Mouse (Mus musculus) liver, adult 2 months (tissue): ENCODE results near the gene Ptprb.

Experiments
- CTCF ChIP-seq: fragments of 200-500 bp; IDR thresholded peaks from 2 replicates; pipeline ENCODE4 v1.5.1; 2011; ENCODE audit warnings: low read depth, low read length, control low read depth
- POLR2A ChIP-seq: fragments of 200-500 bp; IDR thresholded peaks from 2 replicates; pipeline ENCODE4 v1.6.1; 2011; ENCODE audit warnings: low read length, control low read depth; ENCODE audit not compliant: insufficient read depth; ENCODE audit errors: extremely low read depth

DNA sequence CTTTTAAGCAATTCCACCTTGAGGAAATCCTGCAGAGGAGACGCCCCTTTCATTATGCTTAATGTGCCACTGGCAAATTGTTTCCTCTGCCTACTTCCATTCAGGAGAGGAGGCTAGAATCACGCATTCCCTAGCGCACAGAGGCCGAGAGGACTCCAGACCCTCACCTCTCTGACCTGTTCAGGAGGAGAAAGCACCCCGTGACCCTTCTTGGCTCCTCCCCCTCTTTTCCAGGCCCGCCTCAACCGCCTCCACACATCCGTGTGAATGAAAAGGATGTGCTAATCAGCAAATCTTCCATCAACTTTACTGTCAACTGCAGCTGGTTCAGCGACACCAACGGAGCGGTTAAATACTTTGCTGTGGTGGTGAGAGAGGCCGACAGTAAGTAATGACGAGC is 75.2 kb downstream of the Ptprb start:
- TF ChIP-seq POLR2A (no peak), CTCF (no peak)
